Mouse (Mus musculus) T-cell, adult 2 months (primary cell): ENCODE data around the gene Kdm6b.
A peak's percentile ranks its signal among the peaks of the same experiment; 100 is the strongest.
"Not testable (repeated sequence)": the region's sequence is repeated elsewhere in the genome, so short reads cannot be mapped to it uniquely, and the experiment has no call there.

Experiments used
- DNase-seq: peaks from one replicate; pipeline ENCODE4 v3.0.0; 2022; ENCODE audit warnings: low spot score

The Kdm6b gene

DNA sequence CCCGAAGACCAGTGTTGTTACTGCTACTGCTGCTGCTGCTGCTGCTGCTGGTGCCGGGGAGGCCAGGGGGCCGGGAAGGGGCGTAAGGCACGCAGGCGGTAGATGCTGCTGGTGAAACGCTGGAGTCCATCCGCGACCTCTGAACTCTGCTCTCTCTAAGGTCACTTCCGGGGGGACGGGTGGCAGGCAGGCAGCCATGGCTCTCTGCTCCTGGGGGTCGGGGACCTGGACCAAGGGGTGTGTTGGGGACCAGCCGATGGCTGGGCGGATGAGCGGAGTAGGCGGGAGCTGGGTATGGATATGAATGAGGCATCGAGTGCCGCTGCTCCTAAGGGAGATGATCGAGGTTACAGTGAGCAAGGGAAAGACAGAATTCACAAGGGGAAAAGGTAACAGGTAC lies 7.2 kb downstream of the Kdm6b start:
- DNase-seq, result no peak

DNA sequence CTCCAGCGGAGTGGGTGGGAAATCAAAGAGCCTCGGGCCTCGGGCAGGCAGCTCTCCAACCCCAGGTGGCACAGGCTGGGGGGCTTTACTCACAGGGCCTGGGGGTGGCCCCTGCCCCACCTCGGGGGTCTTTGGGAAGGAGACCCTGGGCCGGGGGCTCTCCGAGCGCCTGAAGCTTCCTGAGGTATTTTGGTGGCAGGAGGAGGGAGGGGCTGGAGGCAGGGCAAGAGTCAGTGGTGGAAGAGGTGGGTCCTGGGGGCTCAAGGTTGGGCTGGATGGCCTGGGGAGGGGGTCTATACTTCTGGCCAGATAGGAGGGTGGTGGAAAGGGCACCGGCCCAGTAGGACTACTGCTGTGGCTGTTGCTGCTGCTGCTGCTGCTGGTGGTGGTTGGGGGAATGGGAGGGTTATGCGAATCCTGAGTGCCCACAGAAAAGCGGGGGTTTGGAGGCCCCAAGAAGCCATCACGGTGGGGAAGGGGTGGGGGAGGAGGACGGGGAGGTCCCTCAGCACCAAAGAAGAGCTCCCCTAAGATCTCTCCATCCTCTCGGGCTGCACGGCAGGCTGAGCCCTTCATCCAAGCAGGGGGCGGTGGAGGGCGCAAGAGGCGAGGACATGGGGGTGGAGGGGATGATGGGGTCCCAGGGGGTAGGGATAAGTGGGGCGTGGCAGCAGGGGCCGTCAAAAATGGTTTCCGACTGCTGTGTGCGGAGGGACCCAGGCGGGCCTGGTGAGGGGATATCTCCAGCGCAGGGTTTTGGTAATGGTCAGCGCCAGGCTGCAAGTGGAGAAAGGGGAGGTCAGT lies 7.9 kb downstream of the Kdm6b start:
- no peak for DNase-seq

GRCm38 (mm10) chr11:69404595-69405396 lies 8.7 kb downstream of the Kdm6b start:
- DNase-seq, result no peak

- DNase-seq, result no peak
Measured at GRCm38 (mm10) chr11:69403691-69404594, 9.5 kb downstream of the Kdm6b start.

DNA sequence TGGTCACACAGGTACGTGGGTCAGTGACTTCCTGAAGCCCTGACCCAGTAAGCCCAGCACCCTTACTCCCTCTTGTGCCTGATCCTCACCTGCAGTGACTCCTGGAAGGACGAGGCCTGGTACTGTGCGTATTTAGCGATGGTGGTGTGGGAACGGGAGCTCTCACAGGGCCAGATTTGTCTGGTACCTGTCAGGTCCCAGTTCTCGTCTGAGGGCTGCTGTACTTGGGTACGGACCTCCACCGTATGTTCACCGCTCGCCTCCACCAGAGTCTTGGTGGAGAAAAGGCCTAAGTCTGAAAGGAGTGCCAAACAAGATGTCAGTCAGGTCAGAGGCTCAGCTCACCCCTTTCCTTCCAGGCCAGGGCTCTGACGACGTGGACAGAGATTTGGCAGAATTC lies 11.5 kb downstream of the Kdm6b start:
- DNase-seq, result no peak

DNA sequence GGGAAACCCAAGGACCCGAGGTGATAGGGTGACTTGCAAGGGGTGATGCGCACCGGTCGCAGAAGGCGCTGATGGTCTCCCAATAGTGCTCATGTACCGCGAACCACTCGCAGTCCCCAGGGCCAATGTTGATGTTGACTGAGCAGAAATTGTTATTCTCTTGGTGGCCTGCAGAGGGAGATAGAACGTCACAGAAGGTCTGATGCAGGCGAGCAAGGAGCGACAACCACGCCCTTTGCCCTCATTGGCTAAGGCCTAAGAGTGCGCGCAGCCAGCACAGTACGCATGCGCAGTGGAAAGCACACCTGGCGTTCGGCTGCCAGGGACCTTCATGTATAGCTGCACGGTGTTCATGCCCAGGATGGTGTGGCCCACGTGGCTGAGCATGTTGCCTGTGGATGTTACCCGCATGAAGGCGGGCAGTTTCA lies 12.3 kb downstream of the Kdm6b start:
- DNase-seq, result peak; percentile 92

- DNase-seq, result no peak
Measured at GRCm38 (mm10) chr11:69400083-69400850, 13.2 kb downstream of the Kdm6b start.

DNA sequence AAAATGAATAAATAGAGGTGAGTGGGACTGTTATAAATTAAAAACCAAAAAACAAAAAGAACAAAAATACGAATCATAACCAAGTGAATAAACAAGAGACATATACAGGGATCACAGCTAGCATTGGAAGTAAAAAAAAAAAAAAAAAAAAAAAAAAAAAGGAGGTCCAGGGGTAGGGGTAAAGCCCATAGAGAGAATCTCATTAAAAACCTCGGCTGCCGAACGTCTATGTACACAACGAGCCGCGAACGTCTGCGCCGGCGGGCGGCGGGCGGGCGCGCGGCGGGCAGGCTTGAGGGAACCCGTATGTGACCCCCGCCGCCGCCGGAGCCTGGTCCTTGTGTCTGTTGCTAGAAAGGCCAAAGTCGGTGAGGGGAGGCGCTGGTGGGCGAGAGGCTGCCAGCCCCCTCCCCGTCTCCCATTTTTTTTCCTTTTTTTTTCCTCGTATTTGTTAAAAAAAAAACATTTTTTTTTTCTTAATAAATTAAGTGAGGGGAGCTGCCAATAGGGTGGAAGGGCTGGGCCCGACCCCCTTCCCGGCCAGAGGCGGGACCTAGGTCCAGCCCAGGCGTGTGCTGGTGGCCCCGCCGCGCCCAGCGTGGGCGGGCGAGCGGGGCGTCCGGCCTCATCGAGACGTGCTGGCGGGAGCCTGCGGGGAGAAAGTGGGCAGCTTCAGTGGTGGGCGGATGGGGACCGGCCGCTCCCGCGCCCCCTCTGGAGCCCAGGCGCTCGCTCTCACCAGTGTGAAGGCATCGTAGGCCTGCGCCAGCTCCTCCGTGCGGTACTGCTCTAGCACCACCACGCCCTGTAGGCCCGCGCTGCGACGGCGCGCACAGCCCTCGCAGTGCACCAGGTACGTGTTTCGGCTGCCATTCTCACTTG lies 14.0 kb downstream of the Kdm6b start:
- DNase-seq, result no peak

DNA sequence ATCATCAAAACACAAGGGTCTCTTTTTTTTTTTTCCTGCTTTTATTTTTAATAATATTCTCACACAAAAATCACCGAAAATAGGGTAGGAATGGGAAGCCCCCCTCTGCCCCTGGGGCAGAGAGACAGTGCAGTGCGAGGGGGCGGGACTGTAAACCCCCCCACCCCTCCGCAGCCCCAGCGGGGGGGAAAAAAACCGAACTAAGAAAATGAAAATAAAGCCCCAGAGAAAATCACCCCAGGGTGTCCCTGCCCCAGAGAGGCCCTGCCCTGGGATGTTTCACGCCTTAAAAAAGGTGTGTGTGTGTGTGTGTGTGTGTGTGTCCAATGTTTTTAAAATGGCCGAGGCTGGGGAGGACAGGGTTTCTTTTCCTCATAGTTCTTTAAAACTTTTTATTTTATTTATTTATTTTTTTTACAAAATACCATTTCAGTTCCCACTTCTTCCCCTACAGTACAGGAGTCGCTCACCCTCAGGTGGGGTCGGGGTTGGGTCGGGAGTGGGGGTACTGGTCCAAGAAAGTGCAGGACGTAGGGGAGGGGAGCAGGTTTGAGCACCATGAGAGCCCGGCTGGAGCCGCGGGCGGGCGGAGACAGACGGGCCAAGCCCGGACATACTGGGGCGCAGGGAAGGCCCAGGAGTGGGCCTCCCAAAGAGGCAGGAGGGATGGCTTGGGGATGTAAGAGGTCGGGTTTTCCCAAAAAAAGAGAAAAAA lies 14.8 kb downstream of the Kdm6b start:
- DNase-seq, result no peak

DNA sequence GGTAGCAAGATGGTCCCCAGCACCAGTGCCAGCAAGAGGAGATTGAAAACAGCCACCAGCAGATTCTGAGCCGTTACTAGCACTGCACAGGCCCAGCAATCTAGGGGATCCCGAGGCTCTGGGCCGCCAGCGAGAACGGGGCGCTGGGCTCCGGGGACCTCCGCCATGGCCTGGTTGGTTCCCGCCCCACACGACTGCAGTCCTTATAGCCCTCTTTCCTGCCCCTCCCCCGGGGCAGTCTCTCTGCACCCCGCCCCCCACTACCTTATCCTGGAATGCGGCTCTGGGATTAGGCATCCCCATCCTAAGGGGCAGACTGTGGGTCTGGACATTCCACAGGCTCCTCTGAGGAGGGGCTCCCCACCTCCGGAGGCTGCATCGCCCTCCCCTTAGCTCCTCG lies 15.4 kb downstream of the Kdm6b start, which contains the start of gene Tmem88:
Gene Tmem88 (minus strand): TSS at position 176 of the 400 bp plus-strand sequence.
- DNase-seq, result no peak

- DNase-seq, result no peak
Measured at GRCm38 (mm10) chr11:69397581-69398057, 15.9 kb downstream of the Kdm6b start.

GRCm38 (mm10) chr11:69396772-69397171 lies 16.7 kb downstream of the Kdm6b start:
- no peak for DNase-seq

DNA sequence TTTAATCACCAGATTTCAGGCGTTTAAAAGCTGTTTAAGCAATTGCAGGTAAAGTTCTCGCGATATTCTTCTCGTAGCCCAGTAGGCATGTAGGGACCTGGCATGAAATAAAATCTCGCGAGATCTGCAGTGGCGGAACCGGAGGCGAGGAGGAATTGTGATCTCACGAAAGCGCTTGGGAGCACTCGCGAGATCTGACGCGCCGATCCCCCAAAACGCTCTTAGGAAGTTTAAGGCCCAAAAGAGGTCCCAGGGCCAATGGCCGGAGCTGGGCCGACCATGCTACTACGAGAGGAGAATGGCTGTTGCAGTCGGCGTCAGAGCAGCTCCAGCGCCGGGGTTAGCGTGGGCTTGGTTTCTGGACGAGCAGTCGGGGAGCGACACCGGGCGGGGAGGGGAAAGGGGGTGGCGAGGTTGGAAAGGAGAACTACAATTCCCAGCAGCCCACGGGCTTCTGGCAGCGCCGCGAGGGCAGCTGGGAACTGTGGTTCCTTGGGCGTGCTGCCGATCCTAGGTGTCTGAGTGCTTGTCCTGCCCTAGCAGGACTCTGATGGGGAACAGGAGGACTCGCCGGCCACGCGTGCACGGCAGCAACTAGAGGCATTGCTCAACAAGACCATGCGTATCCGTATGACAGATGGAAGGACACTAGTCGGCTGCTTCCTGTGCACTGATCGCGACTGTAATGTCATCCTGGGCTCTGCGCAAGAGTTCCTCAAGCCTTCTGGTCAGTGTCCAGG lies 17.7 kb downstream of the Kdm6b start:
- DNase-seq, result peak; percentile 97

- DNase-seq, result peak; percentile 85
Measured at GRCm38 (mm10) chr11:69395235-69395633, 18.2 kb downstream of the Kdm6b start, which contains the start of the genes Naa38 and Cyb5d1. Naa38 (plus strand) TSS chr11:69395487. Cyb5d1 (minus strand) TSS chr11:69395631.

DNA sequence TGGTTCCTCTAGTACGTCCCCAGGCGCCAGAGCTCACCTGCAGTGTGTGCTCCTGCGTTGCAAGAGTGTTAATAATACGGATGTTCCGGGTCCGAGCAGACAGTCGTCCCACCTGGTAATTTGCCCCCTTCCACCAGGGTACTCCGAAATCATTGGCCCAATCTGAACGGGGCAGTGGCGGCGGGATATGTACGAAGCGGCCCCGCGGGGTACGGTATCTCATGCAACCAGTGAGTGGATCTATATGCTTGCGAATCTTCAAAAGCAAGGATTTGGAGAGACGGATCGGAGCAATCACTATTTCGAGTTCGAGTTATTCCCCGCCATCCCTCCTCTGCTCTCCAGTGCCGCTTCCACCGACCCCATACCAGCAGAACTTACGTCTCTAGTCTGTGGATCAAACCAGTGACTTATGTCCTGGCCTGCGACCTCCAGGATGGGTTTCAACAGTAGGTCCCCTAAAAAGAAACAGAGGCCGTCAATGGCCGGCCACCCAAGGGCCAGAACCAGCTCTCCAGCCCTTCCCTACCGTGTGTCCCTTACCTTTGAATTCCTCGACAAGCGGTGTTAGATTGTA lies 18.8 kb downstream of the Kdm6b start:
- not testable (repeated sequence) for DNase-seq

DNA sequence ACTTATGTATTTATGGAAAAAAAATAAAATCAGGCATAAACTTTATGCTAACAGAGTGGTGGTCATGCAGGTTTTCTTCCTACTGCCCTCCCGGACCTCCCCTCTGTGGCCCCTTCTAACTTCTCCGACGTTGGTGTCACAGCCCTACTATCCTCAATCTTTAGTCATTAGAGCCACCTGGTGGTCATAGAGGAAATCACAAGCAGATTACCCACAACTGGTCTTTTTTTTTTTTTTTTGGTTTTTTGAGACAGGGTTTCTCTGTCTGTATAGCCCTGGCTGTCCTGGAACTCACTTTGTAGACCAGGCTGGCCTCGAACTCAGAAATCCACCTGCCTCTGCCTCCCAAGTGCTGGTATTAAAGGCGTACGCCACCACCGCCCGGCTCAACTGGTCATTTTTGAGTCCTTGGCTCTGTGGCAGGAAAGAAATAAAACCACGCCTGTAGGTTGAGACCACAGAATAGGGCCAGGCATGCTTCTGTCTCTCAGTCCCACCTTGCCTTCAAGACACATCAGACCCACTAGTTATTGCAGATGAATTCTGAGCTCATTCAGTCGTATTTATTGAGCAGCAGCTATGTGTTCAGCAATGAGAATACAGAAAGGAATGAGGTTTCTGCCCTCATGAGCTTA lies 23.0 kb downstream of the Kdm6b start:
- peak; percentile 69 for DNase-seq

DNA sequence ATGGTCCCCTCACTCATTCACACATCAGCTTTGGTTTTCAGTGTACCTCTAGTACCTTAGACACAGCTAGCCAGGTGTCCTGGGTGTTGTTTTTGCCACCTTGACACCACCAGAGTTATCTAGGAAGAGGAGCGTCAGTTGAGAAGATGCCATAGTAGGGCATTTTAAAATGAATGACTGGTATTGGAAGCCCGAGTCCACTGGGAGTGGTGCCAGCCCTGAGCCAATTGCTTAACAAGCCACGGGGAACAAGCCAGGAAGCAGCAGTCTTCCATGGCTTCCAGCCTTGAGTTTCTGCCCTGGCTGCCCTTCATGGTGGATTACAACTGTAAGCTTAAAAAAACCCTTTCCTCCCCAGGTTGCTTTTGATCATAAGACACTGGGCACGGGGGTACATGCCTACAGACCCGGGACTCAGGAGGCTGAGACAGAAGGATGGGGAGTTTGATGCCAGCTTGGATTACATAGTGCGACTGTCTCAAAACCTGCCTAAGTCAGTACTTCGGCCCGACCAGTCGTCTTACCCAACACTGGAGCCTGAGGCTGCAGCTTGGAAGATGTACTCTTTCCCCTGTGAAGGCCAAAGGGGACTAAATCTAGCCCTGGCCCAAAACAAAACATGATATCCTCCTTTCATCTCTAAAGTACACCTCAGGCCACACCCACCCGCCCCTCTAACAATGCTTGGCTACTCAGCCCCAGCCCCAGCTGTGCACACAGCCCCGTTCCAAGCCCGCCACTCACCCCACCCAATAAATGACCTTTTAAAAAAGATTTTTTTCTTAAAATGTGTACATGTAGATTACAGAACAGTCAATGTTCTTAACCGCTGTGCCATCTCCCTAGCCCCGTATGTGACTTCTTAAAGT lies 23.7 kb downstream of the Kdm6b start:
- no peak for DNase-seq
